In the genomic region with DNA sequence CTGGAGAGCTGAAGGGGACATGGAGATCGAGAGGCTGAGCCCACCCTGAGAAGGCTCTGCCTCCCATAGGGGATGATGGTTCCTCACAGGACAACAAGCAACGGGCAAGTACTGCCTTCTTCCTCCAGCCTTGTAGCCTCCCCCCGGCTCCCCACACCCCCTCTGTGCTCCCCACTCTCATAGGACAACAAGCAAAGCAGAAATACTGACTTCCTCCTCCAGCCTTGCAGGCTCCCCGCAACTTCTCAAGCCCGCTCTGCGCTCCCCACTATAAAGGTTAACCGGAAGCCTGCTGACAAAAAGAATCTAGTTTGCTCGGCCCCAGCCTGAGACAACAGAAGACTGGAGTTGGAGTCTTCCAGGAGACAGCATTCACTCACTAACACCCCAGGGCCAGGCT, we compare ENCODE assay signal across 10 mouse cellular contexts.
A peak's percentile ranks its signal among the peaks of the same experiment; 100 is the strongest.
DNase-seq lines count a peak whose midpoint lies in the region; ATAC-seq lines count a peak whose summit lies in the region.
"Had no signal": no experiment of that assay in that cellular context is flagged by ENCODE, and none has a peak within 500 bp of the region (broad histone marks: within the 10 kb centered on the region; RNA-seq: fewer than 3 reads in every experiment).

No protein-coding gene starts in this region.

- ATAC-seq in granulocyte monocyte progenitor cell, adult 5-6 weeks (replicated peaks; ENCODE audit: poor library complexity, severe bottlenecking) = peak; percentile 85

- peak; percentile 68 to 69 for DNase-seq in spleen, postnatal 36 days (ENCODE audit: low spot score in 2 of 2)
- DNase-seq in spleen, postnatal 14 days (ENCODE audit: low spot score in 2 of 2) = no peak
- peak; percentile 79 for DNase-seq in naive thymus-derived CD4-positive, alpha-beta T cell, adult 2 months (ENCODE audit: low read depth)
- DNase-seq in frontal cortex, postnatal 10 days (ENCODE audit: low spot score in 2 of 2) = no peak
- DNase-seq in cerebellum, postnatal 10 days = no peak
- DNase-seq in urinary bladder, postnatal 10 days (ENCODE audit: low spot score) = no peak
- DNase-seq: adrenal gland, postnatal 14 days; cerebellum, adult 9-10 months; kidney, adult 2 months had no signal

Comparison
In these comparisons a context has a peak if more than half of its experiments do, and no peak if none do; other contexts are left out.
1. DNase-seq: peak in spleen, postnatal 36 days (2 of 2) and naive thymus-derived CD4-positive, alpha-beta T cell, adult 2 months (single experiment); none in spleen, postnatal 14 days (0 of 2), frontal cortex, postnatal 10 days (0 of 2), cerebellum, postnatal 10 days (0 of 2) and urinary bladder, postnatal 10 days (single experiment).